Mouse (Mus musculus) heart, embryonic 13.5 days (tissue): ENCODE measurements around the gene Nme3. TPM values are rescaled to one million over a fixed set of nuclear protein-coding genes. Genes with fewer than 3 reads are reported as not detected.
"Not testable (repeated sequence)": the region's sequence is repeated elsewhere in the genome, so short reads cannot be mapped to it uniquely, and the experiment has no call there.

Source experiments
- ATAC-seq: fragments of 200-750 bp; cut with Nextera tagmentation; 2 replicates; pipeline ENCODE4 v1.8.0; 2017; ENCODE audit warnings: moderate TSS enrichment; ENCODE audit not compliant: insufficient number of reproducible peaks, low FRiP score, low TSS enrichment; ENCODE audit errors: extremely low read depth
- H3K27ac ChIP-seq: fragments of 300-500 bp; sonication (generic); replicated peaks from 2 replicates; pipeline ENCODE4 v1.5.1; 2015; ENCODE audit warnings: moderate library complexity, mild to moderate bottlenecking, inconsistent platforms
- H3K27me3 ChIP-seq: fragments of 300-500 bp; sonication (generic); replicated peaks from 2 replicates; pipeline ENCODE4 v1.6.1; 2015; ENCODE audit warnings: mild to moderate bottlenecking, inconsistent platforms
- H3K36me3 ChIP-seq: fragments of 300-500 bp; sonication (generic); 2 replicates; pipeline ENCODE4 v1.6.1; 2015; ENCODE audit warnings: mild to moderate bottlenecking, inconsistent platforms
- H3K4me1 ChIP-seq: fragments of 300-500 bp; sonication (generic); 2 replicates; pipeline ENCODE4 v1.6.1; 2015; ENCODE audit warnings: inconsistent platforms
- H3K4me2 ChIP-seq: fragments of 300-500 bp; sonication (generic); 2 replicates; pipeline ENCODE4 v1.6.1; 2015; ENCODE audit warnings: inconsistent platforms, mild to moderate bottlenecking, moderate library complexity
- H3K4me3 ChIP-seq: fragments of 300-500 bp; sonication (generic); 2 replicates; pipeline ENCODE4 v1.5.1; 2015; ENCODE audit warnings: moderate library complexity, mild to moderate bottlenecking, inconsistent platforms
- H3K9ac ChIP-seq: fragments of 300-500 bp; sonication (generic); 2 replicates; pipeline ENCODE4 v1.6.1; 2015; ENCODE audit warnings: inconsistent platforms, mild to moderate bottlenecking, moderate library complexity
- H3K9me3 ChIP-seq: fragments of 300-500 bp; sonication (generic); 2 replicates; pipeline ENCODE4 v1.6.1; 2016; ENCODE audit warnings: inconsistent platforms
- WGBS: fragments of 180-500 bp; shearing (Covaris S2); methylation state at CpG from one replicate; pipeline ENCODE4 v1.1.7; 2015; ENCODE audit warnings: mixed read lengths; 5-methylcytosine and 5-hydroxymethylcytosine counted together
- polyA plus RNA-seq: library from polyadenylated mRNA; unstranded; fragments of >200 nt; fragmentation: Nextera tagmentation; extraction: Ambion mirVana; gene quantifications from 2 replicates; pipeline ENCODE4 v1.2.1, GENCODE M21; 2015

Gene Nme3
- polyA plus RNA-seq, 1 experiment from 2014 or later, result 32.0 TPM

DNA sequence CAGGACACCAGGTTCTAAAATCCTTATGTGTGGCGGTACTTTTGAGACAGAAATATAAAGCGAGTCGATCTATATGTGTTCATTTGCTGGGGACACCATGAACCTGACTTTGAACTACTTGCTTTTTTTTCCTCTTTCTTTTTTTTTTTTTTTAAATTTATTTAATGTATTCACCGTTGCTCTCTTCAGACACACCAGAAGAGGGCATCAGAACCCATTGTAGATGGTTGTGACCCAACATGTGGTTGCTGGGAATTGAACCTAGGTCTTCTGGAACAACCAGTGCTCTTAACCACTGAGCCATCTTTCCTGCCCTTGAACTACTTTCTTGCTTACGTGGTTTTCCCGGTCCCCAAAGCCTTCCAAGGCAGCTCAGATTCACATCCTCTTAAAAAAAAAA lies 41.0 kb downstream of the Nme3 start:
- Histone ChIP-seq H3K4me3 (peak overlapping the region; percentile 91), H3K9ac (peak overlapping the region; percentile 94), H3K36me3 (peaks cover 11% of the 10 kb centered on the region; the same call in 1 of the 2 replicates), H3K4me2 (peak overlapping the region; percentile 73), H3K9me3 (no peaks in the 10 kb centered on the region), H3K27ac (peak overlapping the region; percentile 85), H3K27me3 (no peaks in the 10 kb centered on the region), H3K4me1 (peaks cover 27% of the 10 kb centered on the region)
- 44% methylated on average over 6 of the region's 6 CpGs for WGBS
- no peak for ATAC-seq

GRCm38 (mm10) chr17:24942453-24942852 lies 46.2 kb downstream of the Nme3 start:
- 21% methylated on average over 2 of the region's 2 CpGs for WGBS
- not testable (repeated sequence) for H3K4me3 ChIP-seq, H3K9me3 ChIP-seq, H3K9ac ChIP-seq, ATAC-seq, H3K27me3 ChIP-seq, H3K27ac ChIP-seq, H3K4me1 ChIP-seq, H3K4me2 ChIP-seq
- H3K36me3 ChIP-seq, result peaks cover 39% of the 10 kb centered on the region

DNA sequence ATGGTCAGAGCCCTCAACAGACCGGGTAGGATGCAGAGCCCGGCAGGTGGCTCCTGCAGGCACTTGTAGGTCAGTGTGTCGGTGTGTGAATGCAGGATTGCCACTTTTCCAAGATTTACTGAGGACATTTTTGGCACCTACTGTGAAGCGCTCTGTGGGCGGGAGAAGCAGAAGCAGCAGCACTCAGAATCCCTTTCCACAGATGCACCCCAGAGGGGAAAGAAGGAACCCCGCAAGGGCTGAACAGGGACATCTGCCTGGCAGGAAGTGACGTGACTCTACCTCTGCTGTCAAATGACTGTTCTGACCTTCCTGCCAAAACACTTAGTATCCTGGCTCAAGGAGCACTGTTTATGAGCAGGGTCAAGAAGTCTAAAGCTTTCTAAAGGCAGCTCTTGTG lies 46.7 kb downstream of the Nme3 start:
- Histone ChIP-seq H3K4me2 (no peak overlapping the region), H3K9me3 (no peaks in the 10 kb centered on the region), H3K27ac (no peak overlapping the region), H3K4me1 (no peaks in the 10 kb centered on the region), H3K36me3 (peaks cover 45% of the 10 kb centered on the region), H3K9ac (no peak overlapping the region), H3K4me3 (no peak overlapping the region), H3K27me3 (no peaks in the 10 kb centered on the region)
- no peak for ATAC-seq
- 85% methylated on average over 7 of the region's 7 CpGs for WGBS

DNA sequence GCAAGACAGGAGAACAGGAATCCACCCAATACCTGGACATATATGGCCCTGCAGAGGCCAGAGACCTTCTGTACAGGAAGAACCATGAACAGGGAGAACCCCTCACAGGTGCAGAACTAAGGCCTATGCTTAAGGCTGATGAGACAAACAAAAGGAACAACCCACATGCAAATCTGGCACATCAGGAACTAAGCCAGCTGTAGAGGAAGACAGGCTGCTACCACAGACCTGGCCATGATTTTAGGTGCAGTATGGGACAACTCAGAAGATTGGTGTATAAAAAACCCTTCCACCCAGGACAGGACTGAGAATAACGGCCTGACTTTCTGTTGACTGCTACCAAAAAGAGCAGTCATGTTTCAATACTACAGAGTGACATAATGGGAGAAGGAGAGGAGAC lies 47.3 kb downstream of the Nme3 start:
- not testable (repeated sequence) for H3K9ac ChIP-seq, ATAC-seq, H3K27ac ChIP-seq, H3K4me2 ChIP-seq, H3K4me3 ChIP-seq, H3K9me3 ChIP-seq, H3K4me1 ChIP-seq, H3K27me3 ChIP-seq
- peaks cover 51% of the 10 kb centered on the region for H3K36me3 ChIP-seq
- 69% methylated on average over 1 of the region's 1 CpGs for WGBS

Other genes with a start within 250 kb of the Nme3 start
- gene Slc9a3r2, start 246.2 kb upstream of the Nme3 start, polyA plus RNA-seq, result 46.8 and 51.1 TPM in 2 replicates
- not detected in 2 replicates for gene Npw, start 238.0 kb upstream of the Nme3 start, polyA plus RNA-seq
- 15.1 and 15.8 TPM in 2 replicates for gene Zfp598, start 226.8 kb upstream of the Nme3 start, polyA plus RNA-seq
- gene Syngr3, start 206.5 kb upstream of the Nme3 start, polyA plus RNA-seq, result 0.59 and 0.83 TPM in 2 replicates
- 31.4 and 31.9 TPM in 2 replicates for gene Gfer, start 200.3 kb upstream of the Nme3 start, polyA plus RNA-seq
- gene Noxo1, start 200.3 kb upstream of the Nme3 start, polyA plus RNA-seq, result 1.1 TPM in 2 replicates
- gene Tbl3, start 188.8 kb upstream of the Nme3 start, polyA plus RNA-seq, result 45.7 and 47.4 TPM in 2 replicates
- gene Rnf151, start 178.4 kb upstream of the Nme3 start, polyA plus RNA-seq, result not detected in 2 replicates
- 903 and 1,010 TPM in 2 replicates for gene Rps2, start 178.4 kb upstream of the Nme3 start, polyA plus RNA-seq
- gene Ndufb10, start 172.0 kb upstream of the Nme3 start, polyA plus RNA-seq, result 344 and 399 TPM in 2 replicates
- 0.68 and 1.1 TPM in 2 replicates for gene Rpl3l, start 168.7 kb upstream of the Nme3 start, polyA plus RNA-seq
- 18.0 and 20.4 TPM in 2 replicates for gene Msrb1, start 159.9 kb upstream of the Nme3 start, polyA plus RNA-seq
- gene Hs3st6, start 143.5 kb upstream of the Nme3 start, polyA plus RNA-seq, result 0.24 and 0.59 TPM in 2 replicates
- gene Meiob, start 92.2 kb upstream of the Nme3 start, polyA plus RNA-seq, result not detected in 2 replicates
- 47.3 and 54.5 TPM in 2 replicates for gene Hagh, start 56.4 kb upstream of the Nme3 start, polyA plus RNA-seq
- 36.9 and 39.7 TPM in 2 replicates for gene Fahd1, start 46.1 kb upstream of the Nme3 start, polyA plus RNA-seq
- 0.11 and 0.50 TPM in 2 replicates for gene Igfals, start 30.5 kb upstream of the Nme3 start, polyA plus RNA-seq
- gene Nubp2, start 10.2 kb upstream of the Nme3 start, polyA plus RNA-seq, result 36.1 and 41.4 TPM in 2 replicates
- gene Spsb3, start 9.9 kb upstream of the Nme3 start, polyA plus RNA-seq, result 27.8 and 29.9 TPM in 2 replicates
- gene Eme2, start 1.4 kb upstream of the Nme3 start, polyA plus RNA-seq, result 20.7 and 22.5 TPM in 2 replicates
- gene Mrps34, start 1.4 kb upstream of the Nme3 start, polyA plus RNA-seq, result 79.2 and 81.5 TPM in 2 replicates
- 24.1 and 25.2 TPM in 2 replicates for gene Mapk8ip3, start 40.5 kb downstream of the Nme3 start, polyA plus RNA-seq
- 122 and 123 TPM in 2 replicates for gene Jpt2, start 64.2 kb downstream of the Nme3 start, polyA plus RNA-seq
- gene Cramp1l, start 119.3 kb downstream of the Nme3 start, polyA plus RNA-seq, result 4.0 and 4.4 TPM in 2 replicates
- 11.7 and 13.4 TPM in 2 replicates for gene Ift140, start 119.6 kb downstream of the Nme3 start, polyA plus RNA-seq
- 18.0 and 19.4 TPM in 2 replicates for gene Tmem204, start 187.1 kb downstream of the Nme3 start, polyA plus RNA-seq
- gene Telo2, start 219.5 kb downstream of the Nme3 start, polyA plus RNA-seq, result 25.1 and 29.0 TPM in 2 replicates
- 0.11 and 0.15 TPM in 2 replicates for gene Ptx4, start 224.3 kb downstream of the Nme3 start, polyA plus RNA-seq
- 15.7 and 17.9 TPM in 2 replicates for gene Clcn7, start 236.9 kb downstream of the Nme3 start, polyA plus RNA-seq